13 mouse cellular contexts compared by ENCODE assay signal in genomic region chr16:31210453-31210852, GRCm38 (mm10). TPM values are rescaled to one million over a fixed set of nuclear protein-coding genes. Genes with fewer than 3 reads are reported as not detected.
DNase-seq lines count a peak whose midpoint lies in the region; ATAC-seq and TF ChIP-seq lines count a peak whose summit lies in the region.
"Had no signal": no experiment of that assay in that cellular context is flagged by ENCODE, and none has a peak within 500 bp of the region (broad histone marks: within the 10 kb centered on the region; RNA-seq: fewer than 3 reads in every experiment).

No protein-coding gene starts in this region.

- intact Hi-C loops in left cerebral cortex, adult 2 months (cut with DNase I): no loop called here
- intact Hi-C loops in left cerebral cortex, postnatal 14 days (cut with DNase I): no loop called here

- H3K4me3 ChIP-seq in left cerebral cortex, adult 2 months: no peak overlapping the region
- H3K4me3 ChIP-seq: hindbrain, embryonic 13.5 days; neural tube, embryonic 15.5 days had no signal

- TF ChIP-seq CTCF in left cerebral cortex, adult 2 months (IDR thresholded peaks at IDR 0.05): no peak

- H3K27ac ChIP-seq in left cerebral cortex, adult 2 months: no peak overlapping the region
- H3K27ac ChIP-seq: hindbrain, embryonic 13.5 days; neural tube, embryonic 15.5 days had no signal

- DNase-seq in left cerebral cortex, adult 2 months (ENCODE audit: extremely low spot score in 1 of 2, low spot score in 2 of 2): peak; percentile 3 to 6
- DNase-seq in left cerebral cortex, postnatal 14 days (ENCODE audit: low spot score in 2 of 2): no peak
- peak; percentile 38 for DNase-seq in urinary bladder, postnatal 14 days (ENCODE audit: low spot score)
- no peak for DNase-seq in urinary bladder, postnatal 10 days (ENCODE audit: low spot score)
- no peak for DNase-seq in layer of hippocampus, adult 11-12 months (ENCODE audit: low spot score)
- no peak for DNase-seq in spleen, postnatal 10 days (ENCODE audit: low spot score in 2 of 2)
- DNase-seq: cerebellum, adult 9-10 months; lung, embryonic 14.5 days; thymus, postnatal 14 days had no signal

- ATAC-seq in common myeloid progenitor, adult 5-6 weeks (replicated peaks; ENCODE audit: low read depth, poor library complexity, severe bottlenecking): peak; percentile 36
- ATAC-seq: midbrain, embryonic 16.5 days had no signal

RNA-seq across cellular contexts. Expression of gene Acap2, which starts 9.4 kb away (rescaled TPM):
- 100 to 1,000 TPM; 111 to 112 TPM for total RNA-seq in left cerebral cortex, adult 2 months (2021)
- total RNA-seq in left cerebral cortex, postnatal 14 days (2021): 10 to 100 TPM; 90.5 to 99.9 TPM
- 27.6 and 36.3 TPM in 2 replicates for total RNA-seq in common myeloid progenitor, adult 5-6 weeks (2017)

Comparison
In these comparisons a context has a peak if more than half of its experiments do, and no peak if none do; other contexts are left out.
1. DNase-seq: peak in left cerebral cortex, adult 2 months (2 of 2) and urinary bladder, postnatal 14 days (single experiment); none in left cerebral cortex, postnatal 14 days (0 of 2), urinary bladder, postnatal 10 days (single experiment), layer of hippocampus, adult 11-12 months (single experiment) and spleen, postnatal 10 days (0 of 2).